Mouse (Mus musculus) heart, adult 2 months (tissue): ENCODE results near the gene Dpf3. TPM values are rescaled to one million over a fixed set of nuclear protein-coding genes. Genes with fewer than 3 reads are reported as not detected.

Source experiments
- DNase-seq, 2 experiments: peaks; one replicate each; pipeline ENCODE4 v3.0.0; 2021
- H3K27ac ChIP-seq: fragments of 200-600 bp; 2 replicates; pipeline ENCODE4 v1.8.1; 2022
- H3K27me3 ChIP-seq: fragments of 200-500 bp; 2 replicates; pipeline ENCODE4 v1.6.1; 2012; ENCODE audit warnings: mild to moderate bottlenecking, low read length, inconsistent platforms, mixed read lengths; ENCODE audit not compliant: control insufficient read depth, insufficient read depth
- H3K36me3 ChIP-seq: fragments of 200-500 bp; 2 replicates; pipeline ENCODE4 v1.6.1; 2012; ENCODE audit warnings: low read length, inconsistent platforms; ENCODE audit not compliant: control insufficient read depth, insufficient read depth
- H3K4me1 ChIP-seq: fragments of 200-500 bp; 2 replicates; pipeline ENCODE4 v1.6.1; 2011; ENCODE audit warnings: low read length; ENCODE audit not compliant: control insufficient read depth, insufficient read depth
- H3K4me3 ChIP-seq: fragments of 200-600 bp; 2 replicates; pipeline ENCODE4 v1.8.1; 2022
- H3K79me2 ChIP-seq: fragments of 200-500 bp; replicated peaks from 2 replicates; pipeline ENCODE4 v1.6.1; 2012; ENCODE audit warnings: mild to moderate bottlenecking, inconsistent platforms, low read length, moderate library complexity, mixed read lengths; ENCODE audit not compliant: control insufficient read depth, insufficient read depth
- H3K9ac ChIP-seq: fragments of 200-500 bp; 2 replicates; pipeline ENCODE4 v1.6.1; 2012; ENCODE audit warnings: low read depth, mild to moderate bottlenecking, control low read depth, inconsistent platforms, low read length, mixed read lengths
- CTCF ChIP-seq: fragments of 200-600 bp; IDR thresholded peaks from 2 replicates; pipeline ENCODE4 v1.8.1; 2022; ENCODE audit warnings: antibody characterized with exemption, mild to moderate bottlenecking, moderate library complexity
- EP300 ChIP-seq: fragments of 200-500 bp; IDR thresholded peaks from 2 replicates; pipeline ENCODE4 v1.6.1; 2011; ENCODE audit warnings: low read depth, low read length, control low read depth; ENCODE audit not compliant: insufficient read depth
- POLR2A ChIP-seq: fragments of 200-500 bp; IDR thresholded peaks from 2 replicates; pipeline ENCODE4 v1.6.1; 2011; ENCODE audit warnings: mild to moderate bottlenecking, low read depth, low read length, control low read depth; ENCODE audit not compliant: insufficient read depth
- WGBS: fragments of 180-500 bp; shearing (Covaris S2); methylation state at CpG from one replicate; pipeline ENCODE4 v1.1.7; 2018; 5-methylcytosine and 5-hydroxymethylcytosine counted together
- intact Hi-C: fragments of 180-260 bp; cut with DNase I; formaldehyde crosslinking; loops from one replicate; pipeline ENCODE4 v1.15.1; 2025
- polyA plus RNA-seq: library from polyadenylated mRNA; depleted of rRNA; stranded (reverse); fragments of >200 nt; gene quantifications from 2 replicates; pipeline ENCODE4 v1.2.3, GENCODE M21; 2012
- total RNA-seq, 2 experiments: library from RNA; stranded (reverse); gene quantifications; 2 replicates each; pipeline ENCODE4 v1.2.3; 2021

Gene Dpf3
- total and polyA plus RNA-seq, 3 experiments: 9.1 to 18.8 (median 16.6) TPM

- no peak overlapping the region for H3K4me3 ChIP-seq
- H3K9ac ChIP-seq: no peak overlapping the region
- 87% methylated on average over 11 of the region's 11 CpGs for WGBS
- H3K4me1 ChIP-seq: no peaks in the 10 kb centered on the region
- no peaks in the 10 kb centered on the region for H3K36me3 ChIP-seq
- intact Hi-C loops: no loop called here
- H3K79me2 ChIP-seq: no peaks in the 10 kb centered on the region
- DNase-seq: no peak
- no peak for TF ChIP-seq CTCF
- TF ChIP-seq POLR2A: no peak
- TF ChIP-seq EP300: no peak
- H3K27me3 ChIP-seq: no peaks in the 10 kb centered on the region
- H3K27ac ChIP-seq: no peak overlapping the region
Observed at GRCm38 (mm10) chr12:83309031-83309804, 178.3 kb downstream of the Dpf3 start.

- Histone ChIP-seq H3K79me2 (no peaks in the 10 kb centered on the region), H3K9ac (no peak overlapping the region), H3K36me3 (no peaks in the 10 kb centered on the region), H3K27ac (no peak overlapping the region), H3K4me1 (no peaks in the 10 kb centered on the region), H3K27me3 (no peaks in the 10 kb centered on the region), H3K4me3 (no peak overlapping the region)
- no peak for DNase-seq
- intact Hi-C loops: no loop called here
- WGBS: 84% methylated on average over 4 of the region's 4 CpGs
- no peak for TF ChIP-seq CTCF
- no peak for TF ChIP-seq POLR2A
- no peak for TF ChIP-seq EP300
Observed at GRCm38 (mm10) chr12:83308627-83309026, 178.9 kb downstream of the Dpf3 start.

DNA sequence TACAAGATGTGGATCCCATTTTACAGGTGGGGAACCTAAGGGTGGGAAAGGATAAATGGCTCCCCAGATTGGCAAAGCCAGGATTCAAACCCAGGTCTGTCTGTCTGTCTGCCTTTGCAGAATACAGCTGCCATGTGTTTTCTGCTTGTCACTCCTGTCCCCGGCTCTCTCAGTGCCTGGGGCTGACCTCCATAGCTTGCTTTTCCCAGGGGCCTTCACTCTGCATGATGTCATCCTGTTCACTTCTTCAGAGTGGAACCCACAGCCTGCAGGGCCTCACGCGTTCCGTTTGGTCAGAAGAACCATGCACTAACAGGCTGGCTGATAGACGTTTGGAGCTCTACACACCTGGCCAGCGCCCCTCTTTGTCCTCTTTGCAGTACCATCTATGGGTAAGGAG, 184.3 kb downstream of the Dpf3 start:
- Histone ChIP-seq H3K27ac (peak overlapping the region; percentile 12; the same call in 1 of the 2 replicates), H3K9ac (no peak overlapping the region), H3K27me3 (no peaks in the 10 kb centered on the region), H3K36me3 (no peaks in the 10 kb centered on the region), H3K4me1 (peaks cover 6% of the 10 kb centered on the region; the same call in 1 of the 2 replicates), H3K79me2 (no peaks in the 10 kb centered on the region), H3K4me3 (no peak overlapping the region)
- TF ChIP-seq POLR2A (no peak), EP300 (no peak), CTCF (no peak)
- intact Hi-C loops: no loop called here
- DNase-seq: peak in 1 of 2 experiments; percentile 6
- WGBS: 60% methylated on average over 6 of the region's 6 CpGs

DNA sequence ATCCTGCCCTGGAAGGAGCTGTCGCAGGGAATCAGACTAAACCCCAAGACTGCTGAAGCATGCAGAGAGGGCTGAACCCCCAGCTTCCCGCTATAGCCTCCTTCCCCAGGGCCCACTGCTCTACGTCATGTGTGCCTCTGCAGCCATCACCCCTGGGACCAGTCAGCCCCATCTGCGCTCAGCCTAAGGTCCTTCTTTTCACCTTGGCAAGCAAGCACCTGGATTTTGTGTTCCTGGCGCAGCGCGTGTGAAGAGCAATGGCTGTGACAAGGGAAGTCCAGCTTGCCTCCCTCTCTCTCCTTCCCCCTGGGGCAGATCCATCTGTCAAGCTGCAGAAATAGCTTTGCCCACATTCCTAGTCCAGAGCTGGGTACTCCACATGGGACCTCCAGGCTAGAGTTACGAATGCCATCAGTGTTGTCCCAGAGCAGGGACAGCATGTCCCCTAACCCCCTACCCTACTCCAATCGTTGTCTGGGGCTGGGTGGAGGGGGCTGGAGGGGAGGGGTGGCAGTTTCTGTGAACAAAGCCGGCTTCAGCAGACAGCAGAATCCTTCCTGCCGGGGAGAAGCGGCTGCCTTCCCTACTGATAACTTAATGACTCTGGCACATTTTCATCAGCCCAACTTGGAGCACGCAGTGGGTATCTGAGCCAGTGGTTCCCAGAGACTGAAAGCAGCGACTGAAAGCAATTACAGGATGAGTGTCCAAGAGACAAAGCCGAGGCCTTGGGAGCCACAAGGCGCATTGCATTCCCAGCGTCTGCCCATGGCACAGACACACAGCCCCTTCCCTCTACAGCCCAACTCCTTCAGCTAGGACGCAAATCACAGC, 185.0 kb downstream of the Dpf3 start:
- DNase-seq: peak; percentile 35 to 52
- no peak overlapping the region for H3K4me3 ChIP-seq
- no peaks in the 10 kb centered on the region for H3K79me2 ChIP-seq
- 29% methylated on average over 18 of the region's 18 CpGs for WGBS
- H3K27me3 ChIP-seq: no peaks in the 10 kb centered on the region
- no peak overlapping the region for H3K9ac ChIP-seq
- H3K4me1 ChIP-seq: peaks cover 6% of the 10 kb centered on the region; the same call in 1 of the 2 replicates
- intact Hi-C loops: no loop called here
- peak overlapping the region; percentile 12; the same call in 1 of the 2 replicates for H3K27ac ChIP-seq
- no peak for TF ChIP-seq POLR2A
- 0 out of 2 replicates have a peak, but pooled peaks have one; percentile 14 for TF ChIP-seq EP300
- no peaks in the 10 kb centered on the region for H3K36me3 ChIP-seq

GRCm38 (mm10) chr12:83301616-83302319, 185.7 kb downstream of the Dpf3 start:
- Histone ChIP-seq H3K36me3 (no peaks in the 10 kb centered on the region), H3K4me1 (peaks cover 6% of the 10 kb centered on the region; the same call in 1 of the 2 replicates), H3K27me3 (no peaks in the 10 kb centered on the region), H3K79me2 (no peaks in the 10 kb centered on the region), H3K4me3 (no peak overlapping the region), H3K9ac (no peak overlapping the region), H3K27ac (no peak overlapping the region)
- 74% methylated on average over 18 of the region's 18 CpGs for WGBS
- intact Hi-C loops: no loop called here
- TF ChIP-seq CTCF: no peak
- TF ChIP-seq POLR2A: no peak
- TF ChIP-seq EP300: no peak
- peak in 1 of 2 experiments; percentile 15 for DNase-seq
